Mouse (Mus musculus) small intestine, adult 2 months (tissue): ENCODE measurements at regions not wholly inside any gene's neighbourhood (a gene's known extent, or its start where the extent isn't known, plus 50 kb on each side); places are given as distances from the start of the nearest gene placed in this dataset.

ENCODE experiments used
- H3K27ac ChIP-seq: fragments of 200-500 bp; 2 replicates; pipeline ENCODE4 v1.5.1; 2012; ENCODE audit warnings: low read depth, low read length, control low read depth, inconsistent platforms; ENCODE audit not compliant: insufficient read depth
- H3K27me3 ChIP-seq: fragments of 200-500 bp; 2 replicates; pipeline ENCODE4 v1.6.1; 2012; ENCODE audit warnings: mild to moderate bottlenecking, moderate library complexity, low read length, inconsistent platforms; ENCODE audit not compliant: control insufficient read depth, insufficient read depth
- H3K36me3 ChIP-seq: fragments of 200-500 bp; 2 replicates; pipeline ENCODE4 v1.6.1; 2012; ENCODE audit warnings: mild to moderate bottlenecking, low read length, control low read depth, inconsistent platforms; ENCODE audit not compliant: control insufficient read depth, insufficient read depth
- H3K4me1 ChIP-seq: fragments of 200-500 bp; 2 replicates; pipeline ENCODE4 v1.6.1; 2012; ENCODE audit warnings: low read length, inconsistent platforms, mixed read lengths; ENCODE audit not compliant: control insufficient read depth, insufficient read depth, insufficient read length
- H3K4me3 ChIP-seq: fragments of 200-500 bp; 2 replicates; pipeline ENCODE4 v1.5.1; 2012; ENCODE audit warnings: low read depth, mild to moderate bottlenecking, control low read depth, inconsistent platforms, low read length, moderate library complexity
- CTCF ChIP-seq: fragments of 200-500 bp; IDR thresholded peaks from 2 replicates; pipeline ENCODE4 v1.5.1; 2012; ENCODE audit warnings: low read depth, mild to moderate bottlenecking, control low read depth, inconsistent platforms, low read length, moderate library complexity, mixed read lengths; ENCODE audit not compliant: insufficient replicate concordance, insufficient read length; ENCODE audit errors: extremely low read depth
- POLR2A ChIP-seq: fragments of 200-500 bp; IDR thresholded peaks from 2 replicates; pipeline ENCODE4 v1.6.1; 2012; ENCODE audit warnings: low read depth, mild to moderate bottlenecking, control low read depth, inconsistent platforms, low read length, moderate library complexity
- WGBS: fragments of 180-500 bp; shearing (Covaris S2); methylation state at CpG from one replicate; pipeline ENCODE4 v1.1.7; 2018; 5-methylcytosine and 5-hydroxymethylcytosine counted together

DNA sequence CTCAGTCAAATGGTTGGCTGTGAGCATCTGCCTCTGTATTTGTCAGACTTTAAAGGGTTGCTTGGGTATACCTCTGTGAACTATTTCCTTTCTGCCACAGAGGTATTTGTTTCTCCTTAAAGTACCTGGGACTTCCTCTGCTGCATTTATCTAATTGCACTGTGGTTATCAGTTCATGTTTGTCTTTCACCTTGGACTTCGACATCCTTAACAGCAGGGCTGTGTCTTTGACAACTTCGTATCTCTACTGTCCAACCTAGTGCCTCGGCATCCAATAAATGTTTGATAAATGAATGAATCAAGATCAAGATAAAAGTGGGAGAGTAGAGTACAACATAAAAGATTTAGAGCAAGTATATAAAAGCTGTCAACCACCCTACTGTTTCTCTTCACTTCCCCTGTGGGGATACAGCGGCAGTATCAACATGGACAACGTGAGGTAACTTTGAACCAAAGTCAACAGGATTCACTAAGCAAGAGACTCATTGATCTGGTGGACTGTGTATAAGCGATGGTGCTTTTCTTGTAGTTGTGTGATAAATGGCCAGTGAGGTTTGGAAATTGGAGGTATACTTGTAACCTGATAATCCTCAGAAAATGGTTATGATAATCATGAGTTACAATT lies 199.9 kb upstream of the Cxxc4 start:
- TF ChIP-seq CTCF, result no peak
- no peak for TF ChIP-seq POLR2A
- 34% methylated on average over 6 of the region's 6 CpGs for WGBS
- peaks cover 11% of the 10 kb centered on the region; the same call in 1 of the 2 replicates for H3K4me1 ChIP-seq
- no peaks in the 10 kb centered on the region for H3K27me3 ChIP-seq
- no peaks in the 10 kb centered on the region for H3K36me3 ChIP-seq
- H3K4me3 ChIP-seq, result no peak overlapping the region
- no peak overlapping the region for H3K27ac ChIP-seq

- Histone ChIP-seq H3K4me1 (no peaks in the 10 kb centered on the region), H3K4me3 (no peak overlapping the region), H3K36me3 (no peaks in the 10 kb centered on the region), H3K27ac (no peak overlapping the region), H3K27me3 (no peaks in the 10 kb centered on the region)
- TF ChIP-seq POLR2A (no peak), CTCF (no peak)
Observed at GRCm38 (mm10) chr3:134050649-134051048, 185.6 kb upstream of the Cxxc4 start.

GRCm38 (mm10) chr3:134082461-134082860 lies 153.8 kb upstream of the Cxxc4 start:
- 81% methylated on average over 1 of the region's 1 CpGs for WGBS
- TF ChIP-seq POLR2A (no peak), CTCF (no peak)
- no peaks in the 10 kb centered on the region for H3K4me1 ChIP-seq

GRCm38 (mm10) chr3:134099471-134100125 lies 136.7 kb upstream of the Cxxc4 start:
- no peak overlapping the region for H3K4me3 ChIP-seq
- TF ChIP-seq CTCF (no peak), POLR2A (no peak)
- H3K27ac ChIP-seq, result no peak overlapping the region
- H3K4me1 ChIP-seq, result no peaks in the 10 kb centered on the region; the same call in 1 of the 2 replicates
- WGBS, result 37% methylated on average over 3 of the region's 3 CpGs
- H3K27me3 ChIP-seq, result no peaks in the 10 kb centered on the region; the same call in 1 of the 2 replicates
- no peaks in the 10 kb centered on the region for H3K36me3 ChIP-seq

More at GRCm38 (mm10) chr3:134082461-134082860, 153.8 kb upstream of the Cxxc4 start:
- Histone ChIP-seq H3K4me3 (no peak overlapping the region), H3K27me3 (no peaks in the 10 kb centered on the region), H3K27ac (no peak overlapping the region), H3K36me3 (no peaks in the 10 kb centered on the region)

GRCm38 (mm10) chr3:134102151-134102738 lies 134.0 kb upstream of the Cxxc4 start:
- Histone ChIP-seq H3K27me3 (no peaks in the 10 kb centered on the region; the same call in 1 of the 2 replicates), H3K4me1 (peaks cover 6% of the 10 kb centered on the region; the same call in 1 of the 2 replicates), H3K36me3 (no peaks in the 10 kb centered on the region), H3K4me3 (no peak overlapping the region), H3K27ac (no peak overlapping the region)
- WGBS, result 71% methylated on average over 3 of the region's 3 CpGs
- no peak for TF ChIP-seq POLR2A
- no peak for TF ChIP-seq CTCF

GRCm38 (mm10) chr3:134104625-134105024 lies 131.7 kb upstream of the Cxxc4 start:
- no peak overlapping the region for H3K27ac ChIP-seq
- H3K27me3 ChIP-seq, result no peaks in the 10 kb centered on the region
- 30% methylated on average over 1 of the region's 1 CpGs for WGBS
- TF ChIP-seq POLR2A (no peak), CTCF (no peak)
- H3K36me3 ChIP-seq, result no peaks in the 10 kb centered on the region
- H3K4me1 ChIP-seq, result peaks cover 6% of the 10 kb centered on the region; the same call in 1 of the 2 replicates
- no peak overlapping the region for H3K4me3 ChIP-seq

GRCm38 (mm10) chr3:134105112-134105511 lies 131.2 kb upstream of the Cxxc4 start:
- Histone ChIP-seq H3K36me3 (no peaks in the 10 kb centered on the region), H3K27me3 (no peaks in the 10 kb centered on the region), H3K4me1 (peaks cover 6% of the 10 kb centered on the region; the same call in 1 of the 2 replicates), H3K27ac (peak overlapping the region; percentile 3; the same call in 1 of the 2 replicates), H3K4me3 (no peak overlapping the region)
- TF ChIP-seq POLR2A (no peak), CTCF (no peak)
- 29% methylated on average over 2 of the region's 2 CpGs for WGBS
